8 mouse cellular contexts compared by ENCODE assay signal in the genomic region with DNA sequence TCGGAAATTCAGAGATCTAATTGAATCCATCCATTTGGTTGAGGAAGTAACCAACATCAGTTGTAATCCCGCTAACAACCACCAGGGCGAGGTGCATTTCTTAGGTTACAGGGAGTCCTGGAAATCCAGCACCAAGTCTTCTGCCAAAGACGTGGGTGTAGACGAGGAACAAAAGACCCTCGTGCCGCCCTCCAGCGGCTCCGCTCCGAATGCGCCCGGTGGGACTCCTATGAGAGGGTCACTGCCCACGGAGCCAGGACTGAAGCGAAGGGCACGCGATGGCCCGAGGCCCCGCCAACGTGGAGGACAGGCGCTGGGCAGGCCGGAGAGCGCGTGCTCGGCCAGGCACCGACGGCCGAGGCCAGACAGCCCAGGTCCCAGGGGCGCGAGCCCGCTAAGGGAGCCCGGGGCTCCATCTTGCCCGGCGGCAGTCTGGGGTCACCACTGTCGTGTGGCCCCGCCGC. TPM values are rescaled to one million over a fixed set of nuclear protein-coding genes. Genes with fewer than 3 reads are reported as not detected.
DNase-seq lines count a peak whose midpoint lies in the region; ATAC-seq and TF ChIP-seq lines count a peak whose summit lies in the region.

No protein-coding gene starts in this region.

- WGBS in heart, embryonic 16.5 days: 2% methylated on average over 26 of the region's 36 CpGs
- 2% methylated on average over 36 of the region's 36 CpGs for WGBS in liver, embryonic 14.5 days (ENCODE audit: insufficient replicate concordance)
- under 1% methylated on average over 36 of the region's 36 CpGs for WGBS in stomach, embryonic 15.5 days

- peak overlapping the region; percentile 82 for H3K9ac ChIP-seq in heart, embryonic 16.5 days (ENCODE audit: low read length)
- peak overlapping the region; percentile 57 for H3K9ac ChIP-seq in liver, embryonic 14.5 days (replicated peaks)
- peak overlapping the region; percentile 34; the same call in 1 of the 2 replicates for H3K9ac ChIP-seq in stomach, embryonic 15.5 days

- TF ChIP-seq CTCF in liver, embryonic 14.5 days (IDR thresholded peaks at IDR 0.05; ENCODE audit: low read depth): peak; percentile 82

- H3K36me3 ChIP-seq in heart, embryonic 16.5 days (ENCODE audit: control insufficient read depth, insufficient read depth): peaks cover 8% of the 10 kb centered on the region; the same call in 1 of the 2 replicates
- H3K36me3 ChIP-seq in liver, embryonic 14.5 days (replicated peaks; ENCODE audit: control insufficient read depth, insufficient read depth, low read depth): no peaks in the 10 kb centered on the region; the same call in 1 of the 2 replicates
- H3K36me3 ChIP-seq in stomach, embryonic 15.5 days: no peaks in the 10 kb centered on the region

- H3K4me1 ChIP-seq in heart, embryonic 16.5 days (ENCODE audit: control insufficient read depth, insufficient read depth, low read length): peaks cover 15% of the 10 kb centered on the region
- peaks cover 8 to 11% of the 10 kb centered on the region in 2 experiments for H3K4me1 ChIP-seq in liver, embryonic 14.5 days (replicated peaks; ENCODE audit: control insufficient read depth in 2 of 2, insufficient read depth in 2 of 2, low read length in 1 of 2)
- peaks cover 10% of the 10 kb centered on the region for H3K4me1 ChIP-seq in stomach, embryonic 15.5 days

- H3K4me2 ChIP-seq in heart, embryonic 16.5 days (ENCODE audit: low read depth, low read length): peak overlapping the region; percentile 79
- H3K4me2 ChIP-seq in liver, embryonic 14.5 days (ENCODE audit: low read depth): peak overlapping the region; percentile 96
- peak overlapping the region; percentile 87 for H3K4me2 ChIP-seq in stomach, embryonic 15.5 days

- peak overlapping the region; percentile 94 for H3K27ac ChIP-seq in heart, embryonic 16.5 days (ENCODE audit: low read length)
- no peak overlapping the region; the same call in 1 of the 2 replicates for H3K27ac ChIP-seq in liver, embryonic 14.5 days
- peak overlapping the region; percentile 90 for H3K27ac ChIP-seq in stomach, embryonic 15.5 days

- ATAC-seq in heart, embryonic 16.5 days (replicated peaks; ENCODE audit: extremely low read depth, insufficient read depth, low FRiP score): peak; percentile 2; the same call in 1 of the 2 replicates
- peak; percentile 8 for ATAC-seq in liver, embryonic 14.5 days (ENCODE audit: insufficient read depth)
- ATAC-seq in stomach, embryonic 15.5 days (ENCODE audit: insufficient read depth, low FRiP score, low read depth): no peak

- no peak for TF ChIP-seq EP300 in liver, embryonic 14.5 days (IDR thresholded peaks at IDR 0.05; ENCODE audit: low read depth)

- peaks cover 5% of the 10 kb centered on the region; the same call in 1 of the 2 replicates for H3K9me3 ChIP-seq in heart, embryonic 16.5 days (replicated peaks; ENCODE audit: control insufficient read depth, low read length)
- no peaks in the 10 kb centered on the region for H3K9me3 ChIP-seq in liver, embryonic 14.5 days (ENCODE audit: control insufficient read depth, low read length)
- no peaks in the 10 kb centered on the region for H3K9me3 ChIP-seq in stomach, embryonic 15.5 days

- peak overlapping the region; percentile 65 for H3K4me3 ChIP-seq in heart, embryonic 16.5 days (ENCODE audit: low read length)
- H3K4me3 ChIP-seq in liver, embryonic 14.5 days (ENCODE audit: insufficient read depth in 1 of 2, low read depth in 2 of 2, low read length in 2 of 2): peak overlapping the region; percentile 50 to 76
- H3K4me3 ChIP-seq in stomach, embryonic 15.5 days (replicated peaks): peak overlapping the region; percentile 58

- peak; percentile 84 to 90 for DNase-seq in CD8-positive naive resting alpha-beta T cell, adult 2 months (ENCODE audit: low read depth in 2 of 2, low spot score in 2 of 2)
- DNase-seq in c-Kit-negative CD71-positive TER-119-positive erythroid progenitor cells, embryonic 14.5 days (ENCODE audit: low read depth, low spot score): peak; percentile 84
- DNase-seq in fibroblast of lung, adult 2 months (ENCODE audit: low read depth): peak; percentile 60
- peak; percentile 88 to 91 for DNase-seq in kidney, postnatal 25 days
- peak; percentile 76 to 83 (median 78) for DNase-seq in liver, embryonic 14.5 days (ENCODE audit: low read depth in 3 of 3, low spot score in 3 of 3)
- peak; percentile 88 for DNase-seq in neural tube, embryonic 10.5 days (ENCODE audit: extremely low spot score, low spot score)

- H3K27me3 ChIP-seq in heart, embryonic 16.5 days (ENCODE audit: control insufficient read depth, insufficient read depth, low read length): no peaks in the 10 kb centered on the region
- no peaks in the 10 kb centered on the region for H3K27me3 ChIP-seq in liver, embryonic 14.5 days (ENCODE audit: control insufficient read depth, insufficient read depth, low read length)
- H3K27me3 ChIP-seq in stomach, embryonic 15.5 days (replicated peaks): no peaks in the 10 kb centered on the region

RNA-seq across cellular contexts. Expression of a gene that starts 1.1 kb away (rescaled TPM):
- 28.5 and 31.0 TPM in 2 replicates for polyA plus RNA-seq in heart, embryonic 16.5 days (2015; fragmentation: Nextera tagmentation; extraction: Ambion mirVana)
- 4.7 and 6.7 TPM in 2 replicates for polyA plus RNA-seq in liver, embryonic 14.5 days (2012; rRNA removed)
- 4.7 and 6.6 TPM in 2 replicates for polyA plus RNA-seq in liver, embryonic 14.5 days (2014; fragmentation: Nextera tagmentation; extraction: Ambion mirVana)
- polyA plus RNA-seq in stomach, embryonic 15.5 days (2015; fragmentation: Nextera tagmentation; extraction: Ambion mirVana): 33.1 and 36.5 TPM in 2 replicates
